Mouse (Mus musculus) cortical plate, adult 2 months (tissue): Measurements from ENCODE around the gene Bptf. TPM values are rescaled to one million over a fixed set of nuclear protein-coding genes. Genes with fewer than 3 reads are reported as not detected.
A peak's percentile ranks its signal among the peaks of the same experiment; 100 is the strongest.
"Not testable (repeated sequence)": the region's sequence is repeated elsewhere in the genome, so short reads cannot be mapped to it uniquely, and the experiment has no call there.

ENCODE experiments used
- H3K27ac ChIP-seq: fragments of 200-500 bp; 2 replicates; pipeline ENCODE4 v1.5.1; 2012; ENCODE audit warnings: low read length, control low read depth, inconsistent platforms; ENCODE audit not compliant: insufficient read depth
- H3K4me1 ChIP-seq: fragments of 200-500 bp; 2 replicates; pipeline ENCODE4 v1.6.1; 2011; ENCODE audit warnings: low read length; ENCODE audit not compliant: control insufficient read depth, insufficient read depth
- H3K4me3 ChIP-seq: fragments of 200-500 bp; 2 replicates; pipeline ENCODE4 v1.5.1; 2011; ENCODE audit warnings: mild to moderate bottlenecking, low read length, control low read depth; ENCODE audit not compliant: insufficient read depth
- CTCF ChIP-seq: fragments of 200-500 bp; IDR thresholded peaks from 2 replicates; pipeline ENCODE4 v1.5.1; 2011; ENCODE audit warnings: mild to moderate bottlenecking, control low read depth, low read length; ENCODE audit not compliant: insufficient read depth; ENCODE audit errors: extremely low read depth
- POLR2A ChIP-seq: fragments of 200-500 bp; IDR thresholded peaks from 2 replicates; pipeline ENCODE4 v1.6.1; 2011; ENCODE audit warnings: mild to moderate bottlenecking, low read length, control low read depth; ENCODE audit not compliant: insufficient read depth; ENCODE audit errors: extremely low read depth
- polyA plus RNA-seq: library from polyadenylated mRNA; depleted of rRNA; stranded (reverse); fragments of >200 nt; gene quantifications from 2 replicates; pipeline ENCODE4 v1.2.3, GENCODE M21; 2012

The Bptf gene
- polyA plus RNA-seq, 1 experiment: 36.5 TPM

GRCm38 (mm10) chr11:107140756-107141155 lies 8.8 kb upstream of the Bptf start:
- no peak overlapping the region for H3K27ac ChIP-seq
- no peaks in the 10 kb centered on the region for H3K4me1 ChIP-seq
- no peak for TF ChIP-seq CTCF
- no peak for TF ChIP-seq POLR2A
- no peak overlapping the region for H3K4me3 ChIP-seq

GRCm38 (mm10) chr11:107138633-107139032 lies 6.7 kb upstream of the Bptf start:
- H3K4me3 ChIP-seq: no peak overlapping the region
- H3K27ac ChIP-seq: no peak overlapping the region
- TF ChIP-seq CTCF: no peak
- TF ChIP-seq POLR2A: no peak
- H3K4me1 ChIP-seq: no peaks in the 10 kb centered on the region

GRCm38 (mm10) chr11:107137593-107137992 lies 5.7 kb upstream of the Bptf start:
- TF ChIP-seq CTCF: no peak
- TF ChIP-seq POLR2A: no peak
- H3K4me1 ChIP-seq: no peaks in the 10 kb centered on the region
- no peak overlapping the region for H3K4me3 ChIP-seq
- no peak overlapping the region for H3K27ac ChIP-seq

- H3K4me3 ChIP-seq, H3K27ac ChIP-seq, H3K4me1 ChIP-seq: not testable (repeated sequence)
These were observed 4.5 kb upstream of the Bptf start for GRCm38 (mm10) chr11:107136458-107136857.

GRCm38 (mm10) chr11:107135741-107136140 lies 3.8 kb upstream of the Bptf start:
- TF ChIP-seq CTCF (no peak), POLR2A (no peak)
- Histone ChIP-seq H3K4me1 (no peaks in the 10 kb centered on the region), H3K4me3 (no peak overlapping the region), H3K27ac (no peak overlapping the region)

GRCm38 (mm10) chr11:107132426-107132825 lies 499 bp upstream of the Bptf start:
- H3K4me3 ChIP-seq: peak overlapping the region; percentile 95
- no peak for TF ChIP-seq CTCF
- TF ChIP-seq POLR2A: no peak
- no peaks in the 10 kb centered on the region for H3K4me1 ChIP-seq
- no peak overlapping the region for H3K27ac ChIP-seq

- Histone ChIP-seq H3K27ac (peak overlapping the region; percentile 73), H3K4me1 (no peaks in the 10 kb centered on the region), H3K4me3 (peak overlapping the region; percentile 95)
- no peak for TF ChIP-seq CTCF
- TF ChIP-seq POLR2A: peak; percentile 36; the same call in 1 of the 2 replicates
These were observed 813 bp downstream of the Bptf start for GRCm38 (mm10) chr11:107130879-107131748.

- H3K27ac ChIP-seq: no peak overlapping the region
- H3K4me3 ChIP-seq: peak overlapping the region; percentile 95
- H3K4me1 ChIP-seq: no peaks in the 10 kb centered on the region
These were observed 1.6 kb downstream of the Bptf start for GRCm38 (mm10) chr11:107130221-107130788.

GRCm38 (mm10) chr11:107129641-107130040 lies 2.3 kb downstream of the Bptf start:
- Histone ChIP-seq H3K4me3 (no peak overlapping the region; the same call in 1 of the 2 replicates), H3K27ac (no peak overlapping the region)

More at GRCm38 (mm10) chr11:107130221-107130788, 1.6 kb downstream of the Bptf start:
- TF ChIP-seq POLR2A (no peak), CTCF (no peak)

GRCm38 (mm10) chr11:107126716-107127115 lies 5.2 kb downstream of the Bptf start:
- not testable (repeated sequence) for H3K4me3 ChIP-seq, H3K4me1 ChIP-seq, H3K27ac ChIP-seq

More at GRCm38 (mm10) chr11:107129641-107130040, 2.3 kb downstream of the Bptf start:
- no peak for TF ChIP-seq POLR2A
- no peak for TF ChIP-seq CTCF
- peaks cover 2% of the 10 kb centered on the region; the same call in 1 of the 2 replicates for H3K4me1 ChIP-seq
